Mouse (Mus musculus): Measurements from ENCODE around the gene Ptpra. TPM values are rescaled to one million over a fixed set of nuclear protein-coding genes. Genes with fewer than 3 reads are reported as not detected.
A peak's percentile ranks its signal among the peaks of the same experiment; 100 is the strongest.

The Ptpra gene
- polyA plus RNA-seq, 1 experiment from 2014 or later, result 96.8 TPM

GRCm38 (mm10) chr2:130579791-130580190 is 129.7 kb downstream of the Ptpra start:
- DNase-seq (ENCODE audit: low spot score), result no peak

GRCm38 (mm10) chr2:130581201-130581600 is 131.1 kb downstream of the Ptpra start:
- no peak for DNase-seq (ENCODE audit: low spot score)
- no peak overlapping the region for H3K9ac ChIP-seq (replicated peaks; ENCODE audit: low read length)

More at GRCm38 (mm10) chr2:130579791-130580190, 129.7 kb downstream of the Ptpra start:
- H3K27me3 ChIP-seq (ENCODE audit: control insufficient read depth, insufficient read depth, low read length), result peaks cover 73% of the 10 kb centered on the region
- no peak overlapping the region for H3K4me3 ChIP-seq (ENCODE audit: low read depth, low read length)
- no peak overlapping the region for H3K9ac ChIP-seq (replicated peaks; ENCODE audit: low read length)
- no peaks in the 10 kb centered on the region for H3K9me3 ChIP-seq (replicated peaks; ENCODE audit: control insufficient read depth, low read length)
- H3K27ac ChIP-seq (replicated peaks; ENCODE audit: low read depth, low read length), result no peak overlapping the region
- H3K4me2 ChIP-seq (ENCODE audit: low read depth, low read length), result no peak overlapping the region
- no peaks in the 10 kb centered on the region for H3K36me3 ChIP-seq (replicated peaks; ENCODE audit: control insufficient read depth, insufficient read depth, low read depth, low read length)
- WGBS, result 4% methylated on average over 8 of the region's 8 CpGs
- ATAC-seq (replicated peaks; ENCODE audit: insufficient number of reproducible peaks, low FRiP score, low TSS enrichment, low read depth), result no peak
- H3K4me1 ChIP-seq (ENCODE audit: control insufficient read depth, insufficient read depth, low read length), result peaks cover 6% of the 10 kb centered on the region; the same call in 1 of the 2 replicates

GRCm38 (mm10) chr2:130582552-130582951 is 132.5 kb downstream of the Ptpra start, which contains the start of gene Avp:
Gene Avp, minus strand, starts transcription at chr2:130582554.
- ATAC-seq (replicated peaks; ENCODE audit: insufficient number of reproducible peaks, low FRiP score, low TSS enrichment, low read depth), result no peak
- H3K36me3 ChIP-seq (replicated peaks; ENCODE audit: control insufficient read depth, insufficient read depth, low read depth, low read length), result no peaks in the 10 kb centered on the region
- DNase-seq (ENCODE audit: low spot score), result no peak
- no peak within 1 kb of the TSS for H3K27ac ChIP-seq (replicated peaks; ENCODE audit: low read depth, low read length)
- no peak within 1 kb of the TSS for H3K9ac ChIP-seq (replicated peaks; ENCODE audit: low read length)
- H3K9me3 ChIP-seq (replicated peaks; ENCODE audit: control insufficient read depth, low read length), result no peaks in the 10 kb centered on the region
- peaks cover 6% of the 10 kb centered on the region; the same call in 1 of the 2 replicates for H3K4me1 ChIP-seq (ENCODE audit: control insufficient read depth, insufficient read depth, low read length)
- H3K27me3 ChIP-seq (ENCODE audit: control insufficient read depth, insufficient read depth, low read length), result peaks cover 51% of the 10 kb centered on the region
- H3K4me2 ChIP-seq (ENCODE audit: low read depth, low read length), result no peak within 1 kb of the TSS
- WGBS, result 34% methylated on average over 10 of the region's 10 CpGs
- H3K4me3 ChIP-seq (ENCODE audit: low read depth, low read length), result no peak within 1 kb of the TSS

More at GRCm38 (mm10) chr2:130581201-130581600, 131.1 kb downstream of the Ptpra start:
- Histone ChIP-seq H3K27ac (replicated peaks; ENCODE audit: low read depth, low read length) (no peak overlapping the region), H3K4me3 (ENCODE audit: low read depth, low read length) (peak overlapping the region; percentile 21), H3K36me3 (replicated peaks; ENCODE audit: control insufficient read depth, insufficient read depth, low read depth, low read length) (no peaks in the 10 kb centered on the region), H3K9me3 (replicated peaks; ENCODE audit: control insufficient read depth, low read length) (no peaks in the 10 kb centered on the region), H3K4me2 (ENCODE audit: low read depth, low read length) (peak overlapping the region; percentile 34), H3K4me1 (ENCODE audit: control insufficient read depth, insufficient read depth, low read length) (peaks cover 6% of the 10 kb centered on the region; the same call in 1 of the 2 replicates), H3K27me3 (ENCODE audit: control insufficient read depth, insufficient read depth, low read length) (peaks cover 62% of the 10 kb centered on the region)
- ATAC-seq (replicated peaks; ENCODE audit: insufficient number of reproducible peaks, low FRiP score, low TSS enrichment, low read depth), result no peak
- WGBS, result 2% methylated on average over 15 of the region's 16 CpGs

- Histone ChIP-seq H3K27ac (replicated peaks; ENCODE audit: low read depth, low read length) (no peak overlapping the region), H3K9me3 (replicated peaks; ENCODE audit: control insufficient read depth, low read length) (no peaks in the 10 kb centered on the region), H3K4me1 (ENCODE audit: control insufficient read depth, insufficient read depth, low read length) (peaks cover 6% of the 10 kb centered on the region; the same call in 1 of the 2 replicates), H3K27me3 (ENCODE audit: control insufficient read depth, insufficient read depth, low read length) (peaks cover 39% of the 10 kb centered on the region), H3K36me3 (replicated peaks; ENCODE audit: control insufficient read depth, insufficient read depth, low read depth, low read length) (no peaks in the 10 kb centered on the region), H3K4me2 (ENCODE audit: low read depth, low read length) (no peak overlapping the region), H3K4me3 (ENCODE audit: low read depth, low read length) (no peak overlapping the region), H3K9ac (replicated peaks; ENCODE audit: low read length) (no peak overlapping the region)
- no peak for DNase-seq (ENCODE audit: low spot score)
- 84% methylated on average over 10 of the region's 10 CpGs for WGBS
- no peak for ATAC-seq (replicated peaks; ENCODE audit: insufficient number of reproducible peaks, low FRiP score, low TSS enrichment, low read depth)
Observed at GRCm38 (mm10) chr2:130583902-130584560, 134.0 kb downstream of the Ptpra start.

- H3K9me3 ChIP-seq (replicated peaks; ENCODE audit: control insufficient read depth, low read length), result no peaks in the 10 kb centered on the region
- H3K4me1 ChIP-seq (ENCODE audit: control insufficient read depth, insufficient read depth, low read length), result no peaks in the 10 kb centered on the region
- H3K4me3 ChIP-seq (ENCODE audit: low read depth, low read length), result no peak overlapping the region
- no peak for ATAC-seq (replicated peaks; ENCODE audit: insufficient number of reproducible peaks, low FRiP score, low TSS enrichment, low read depth)
- no peak overlapping the region for H3K4me2 ChIP-seq (ENCODE audit: low read depth, low read length)
- peaks cover 20% of the 10 kb centered on the region for H3K27me3 ChIP-seq (ENCODE audit: control insufficient read depth, insufficient read depth, low read length)
- no peaks in the 10 kb centered on the region; the same call in 1 of the 2 replicates for H3K36me3 ChIP-seq (replicated peaks; ENCODE audit: control insufficient read depth, insufficient read depth, low read depth, low read length)
- WGBS, result 84% methylated on average over 6 of the region's 6 CpGs
- no peak for DNase-seq (ENCODE audit: low spot score)
- no peak overlapping the region for H3K9ac ChIP-seq (replicated peaks; ENCODE audit: low read length)
- no peak overlapping the region for H3K27ac ChIP-seq (replicated peaks; ENCODE audit: low read depth, low read length)
Observed at GRCm38 (mm10) chr2:130586016-130586415, 135.9 kb downstream of the Ptpra start.

- no peak overlapping the region for H3K4me3 ChIP-seq (ENCODE audit: low read depth, low read length)
- DNase-seq (ENCODE audit: low spot score), result no peak
- no peaks in the 10 kb centered on the region; the same call in 1 of the 2 replicates for H3K36me3 ChIP-seq (replicated peaks; ENCODE audit: control insufficient read depth, insufficient read depth, low read depth, low read length)
- H3K9ac ChIP-seq (replicated peaks; ENCODE audit: low read length), result no peak overlapping the region
- WGBS, result 77% methylated on average over 2 of the region's 2 CpGs
- no peak overlapping the region for H3K4me2 ChIP-seq (ENCODE audit: low read depth, low read length)
- ATAC-seq (replicated peaks; ENCODE audit: insufficient number of reproducible peaks, low FRiP score, low TSS enrichment, low read depth), result no peak
- no peak overlapping the region for H3K27ac ChIP-seq (replicated peaks; ENCODE audit: low read depth, low read length)
- H3K9me3 ChIP-seq (replicated peaks; ENCODE audit: control insufficient read depth, low read length), result no peaks in the 10 kb centered on the region
- no peaks in the 10 kb centered on the region for H3K27me3 ChIP-seq (ENCODE audit: control insufficient read depth, insufficient read depth, low read length)
- no peaks in the 10 kb centered on the region for H3K4me1 ChIP-seq (ENCODE audit: control insufficient read depth, insufficient read depth, low read length)
Observed at GRCm38 (mm10) chr2:130588373-130588772, 138.3 kb downstream of the Ptpra start.

GRCm38 (mm10) chr2:130589157-130589556 is 139.1 kb downstream of the Ptpra start:
- Histone ChIP-seq H3K9ac (replicated peaks; ENCODE audit: low read length) (no peak overlapping the region), H3K36me3 (replicated peaks; ENCODE audit: control insufficient read depth, insufficient read depth, low read depth, low read length) (no peaks in the 10 kb centered on the region; the same call in 1 of the 2 replicates), H3K4me3 (ENCODE audit: low read depth, low read length) (no peak overlapping the region), H3K27me3 (ENCODE audit: control insufficient read depth, insufficient read depth, low read length) (no peaks in the 10 kb centered on the region), H3K27ac (replicated peaks; ENCODE audit: low read depth, low read length) (no peak overlapping the region), H3K9me3 (replicated peaks; ENCODE audit: control insufficient read depth, low read length) (no peaks in the 10 kb centered on the region), H3K4me2 (ENCODE audit: low read depth, low read length) (no peak overlapping the region), H3K4me1 (ENCODE audit: control insufficient read depth, insufficient read depth, low read length) (no peaks in the 10 kb centered on the region)
- DNase-seq (ENCODE audit: low spot score) (no peak), ATAC-seq (replicated peaks; ENCODE audit: insufficient number of reproducible peaks, low FRiP score, low TSS enrichment, low read depth) (no peak)
- 75% methylated on average over 4 of the region's 4 CpGs for WGBS

- Histone ChIP-seq H3K36me3 (replicated peaks; ENCODE audit: control insufficient read depth, insufficient read depth, low read depth, low read length) (no peaks in the 10 kb centered on the region; the same call in 1 of the 2 replicates), H3K4me1 (ENCODE audit: control insufficient read depth, insufficient read depth, low read length) (no peaks in the 10 kb centered on the region), H3K27me3 (ENCODE audit: control insufficient read depth, insufficient read depth, low read length) (no peaks in the 10 kb centered on the region), H3K4me2 (ENCODE audit: low read depth, low read length) (no peak overlapping the region), H3K4me3 (ENCODE audit: low read depth, low read length) (no peak overlapping the region), H3K9me3 (replicated peaks; ENCODE audit: control insufficient read depth, low read length) (no peaks in the 10 kb centered on the region), H3K27ac (replicated peaks; ENCODE audit: low read depth, low read length) (no peak overlapping the region), H3K9ac (replicated peaks; ENCODE audit: low read length) (no peak overlapping the region)
- no peak for ATAC-seq (replicated peaks; ENCODE audit: insufficient number of reproducible peaks, low FRiP score, low TSS enrichment, low read depth)
- no peak for DNase-seq (ENCODE audit: low spot score)
- WGBS, result 92% methylated on average over 2 of the region's 2 CpGs
Observed at GRCm38 (mm10) chr2:130589761-130590160, 139.7 kb downstream of the Ptpra start.

Data from embryonic facial prominence, embryonic 11.5 days (tissue).